Mouse (Mus musculus): ENCODE measurements around the gene Gtf2a2. TPM values are rescaled to one million over a fixed set of nuclear protein-coding genes. Genes with fewer than 3 reads are reported as not detected.

Gene Gtf2a2
- total and polyA plus RNA-seq, 3 experiments = 74.9 to 75.8 TPM; not detected in 1

- H3K9me3 ChIP-seq (replicated peaks; ENCODE audit: insufficient read depth, low read length) = no peaks in the 10 kb centered on the region
- no peak overlapping the region for H3K27ac ChIP-seq (ENCODE audit: control insufficient read depth, low read depth, low read length)
- TF ChIP-seq EP300 (IDR thresholded peaks at IDR 0.05; ENCODE audit: low read depth in 1 of 2, low read length in 2 of 2) (no peak), NRF1 (IDR thresholded peaks at IDR 0.05; ENCODE audit: insufficient read depth, low read depth, low read length, poor library complexity, severe bottlenecking) (no peak), BHLHE40 (IDR thresholded peaks at IDR 0.05; ENCODE audit: borderline replicate concordance, low read depth, low read length) (no peak), MAX (IDR thresholded peaks at IDR 0.05; ENCODE audit: low read length) (no peak), JUND (IDR thresholded peaks at IDR 0.05; ENCODE audit: low read depth, low read length) (no peak), ZNF384 (IDR thresholded peaks at IDR 0.05; ENCODE audit: low read depth, low read length) (no peak), ZMIZ1 (IDR thresholded peaks at IDR 0.05; ENCODE audit: low read depth, low read length) (no peak), ELF1 (IDR thresholded peaks at IDR 0.05; ENCODE audit: low read depth, low read length) (no peak), USF1 (IDR thresholded peaks at IDR 0.05; ENCODE audit: low read depth, low read length) (no peak), TCF12 (IDR thresholded peaks at IDR 0.05; ENCODE audit: low read depth, low read length) (no peak), POLR2AphosphoS5 (IDR thresholded peaks at IDR 0.05; ENCODE audit: borderline replicate concordance, low read depth, low read length) (no peak), POLR2A (IDR thresholded peaks at IDR 0.05; ENCODE audit: control insufficient read depth in 1 of 2, insufficient read depth in 1 of 2, low read depth in 1 of 2, low read length in 2 of 2, poor library complexity in 1 of 2) (no peak)
- DNase-seq (ENCODE audit: low read depth, low spot score) = no peak
- H3K4me3 ChIP-seq (ENCODE audit: control insufficient read depth in 1 of 2, insufficient read depth in 1 of 2, low read depth in 2 of 2, low read length in 2 of 2) = no peak overlapping the region
- no peak overlapping the region for H3K9ac ChIP-seq (ENCODE audit: control insufficient read depth, low read depth, low read length, poor library complexity, severe bottlenecking)
- H3K79me2 ChIP-seq (ENCODE audit: control insufficient read depth, insufficient read depth, low read length, poor library complexity) = no peaks in the 10 kb centered on the region
- peaks cover 0 to 7% of the 10 kb centered on the region in 2 experiments; a peak in 2 of 4 replicates for H3K36me3 ChIP-seq (ENCODE audit: control insufficient read depth in 1 of 2, insufficient read depth in 2 of 2, low read length in 2 of 2)
- H3K4me1 ChIP-seq (ENCODE audit: control insufficient read depth in 1 of 2, insufficient read depth in 2 of 2, low read length in 2 of 2) = peaks cover 0 to 14% of the 10 kb centered on the region in 2 experiments; a peak in 3 of 4 replicates
- H3K27me3 ChIP-seq (ENCODE audit: control insufficient read depth in 1 of 2, insufficient read depth in 2 of 2, low read length in 2 of 2) = no peaks in the 10 kb centered on the region; a peak in 1 of 4 replicates
Observed at GRCm38 (mm10) chr9:70049416-70049783, 37.0 kb downstream of the Gtf2a2 start.

- Histone ChIP-seq H3K79me2 (ENCODE audit: control insufficient read depth, insufficient read depth, low read length, poor library complexity) (no peaks in the 10 kb centered on the region), H3K36me3 (ENCODE audit: control insufficient read depth in 1 of 2, insufficient read depth in 2 of 2, low read length in 2 of 2) (peaks cover 0 to 7% of the 10 kb centered on the region in 2 experiments; a peak in 2 of 4 replicates), H3K27ac (ENCODE audit: control insufficient read depth, low read depth, low read length) (no peak overlapping the region), H3K4me1 (ENCODE audit: control insufficient read depth in 1 of 2, insufficient read depth in 2 of 2, low read length in 2 of 2) (peaks cover 0 to 14% of the 10 kb centered on the region in 2 experiments; a peak in 3 of 4 replicates), H3K27me3 (ENCODE audit: control insufficient read depth in 1 of 2, insufficient read depth in 2 of 2, low read length in 2 of 2) (no peaks in the 10 kb centered on the region; a peak in 1 of 4 replicates), H3K9ac (ENCODE audit: control insufficient read depth, low read depth, low read length, poor library complexity, severe bottlenecking) (no peak overlapping the region), H3K9me3 (replicated peaks; ENCODE audit: insufficient read depth, low read length) (no peaks in the 10 kb centered on the region), H3K4me3 (ENCODE audit: control insufficient read depth in 1 of 2, insufficient read depth in 1 of 2, low read depth in 2 of 2, low read length in 2 of 2) (no peak overlapping the region)
- DNase-seq (ENCODE audit: low read depth, low spot score) = no peak
- TF ChIP-seq CTCF (IDR thresholded peaks at IDR 0.05 in 2 of 3, conservative IDR thresholded peaks at IDR 0.05 in 1 of 3; ENCODE audit: control insufficient read depth in 1 of 3, insufficient read depth in 1 of 3, low read depth in 2 of 3, low read length in 3 of 3, poor library complexity in 1 of 3, severe bottlenecking in 1 of 3) (no peak), TBP (IDR thresholded peaks at IDR 0.05; ENCODE audit: low read depth, low read length) (no peak), MYB (IDR thresholded peaks at IDR 0.05; ENCODE audit: low read depth, low read length) (no peak), MXI1 (IDR thresholded peaks at IDR 0.05; ENCODE audit: low read depth, low read length) (no peak), POLR2AphosphoS2 (IDR thresholded peaks at IDR 0.05; ENCODE audit: low read length) (no peak), NRF1 (IDR thresholded peaks at IDR 0.05; ENCODE audit: insufficient read depth, low read depth, low read length, poor library complexity, severe bottlenecking) (no peak), MAFK (IDR thresholded peaks at IDR 0.05; ENCODE audit: borderline replicate concordance, low read depth, low read length) (no peak), ETS1 (IDR thresholded peaks at IDR 0.05; ENCODE audit: low read depth, low read length) (no peak)
Observed at GRCm38 (mm10) chr9:70049839-70050238, 37.5 kb downstream of the Gtf2a2 start.
